Comparison of ENCODE assay signal across 10 mouse cellular contexts in genomic region chr6:86578396-86578795, GRCm38 (mm10). TPM values are rescaled to one million over a fixed set of nuclear protein-coding genes. Genes with fewer than 3 reads are reported as not detected.
DNase-seq lines count a peak whose midpoint lies in the region.
"Had no signal": no experiment of that assay in that cellular context is flagged by ENCODE, and none has a peak within 500 bp of the region (broad histone marks: within the 10 kb centered on the region; RNA-seq: fewer than 3 reads in every experiment).

No protein-coding gene starts in this region.

- peak; percentile 56 for DNase-seq in gastrocnemius, adult 18-20 months (ENCODE audit: low spot score)
- DNase-seq in gastrocnemius, postnatal 10 days: no peak
- DNase-seq in urinary bladder, postnatal 14 days (ENCODE audit: low spot score): peak; percentile 50
- no peak for DNase-seq in urinary bladder, adult 18-20 months (ENCODE audit: low spot score in 2 of 2)
- peak; percentile 65 to 81 for DNase-seq in lung, adult 18-20 months
- DNase-seq in frontal cortex, postnatal 25 days (ENCODE audit: low spot score in 2 of 2): no peak
- no peak for DNase-seq in embryo, embryonic 11 days
- DNase-seq in testis, postnatal 14 days (ENCODE audit: low spot score): no peak

RNA-seq across cellular contexts. Expression of gene Asprv1, which starts 49.6 kb away (rescaled TPM):
- not detected for total RNA-seq in gastrocnemius, adult 18-20 months (2021)
- total RNA-seq in gastrocnemius, postnatal 10 days (2021): under 1 TPM in 1 of 2 experiments, not detected in 1; 0.27 TPM
- total RNA-seq: gastrocnemius, adult 8-10 months; megakaryocyte-erythroid progenitor cell, adult 5-6 weeks had no signal

RNA-seq across cellular contexts. Expression of gene Pcbp1, which starts 52.3 kb away (rescaled TPM):
- 100 to 1,000 TPM; 114 to 128 TPM for total RNA-seq in gastrocnemius, adult 18-20 months (2021)
- total RNA-seq in gastrocnemius, postnatal 10 days (2021): 100 to 1,000 TPM; 167 to 185 TPM

Comparison
In these comparisons a context has a peak if more than half of its experiments do, and no peak if none do; other contexts are left out.
1. DNase-seq: peak in gastrocnemius, adult 18-20 months (single experiment), urinary bladder, postnatal 14 days (single experiment) and lung, adult 18-20 months (2 of 2); none in gastrocnemius, postnatal 10 days (single experiment), urinary bladder, adult 18-20 months (0 of 2), frontal cortex, postnatal 25 days (0 of 2), embryo, embryonic 11 days (single experiment) and testis, postnatal 14 days (single experiment).